Mouse (Mus musculus) G1E (cell line): Measurements from ENCODE around the gene Fam163b.

Source experiments
- CTCF ChIP-seq: IDR thresholded peaks from 2 replicates; pipeline ENCODE4 v1.5.1; 2012; ENCODE audit warnings: low read depth, low read length, inconsistent platforms, mixed read lengths
- GATA1 ChIP-seq: IDR thresholded peaks from 2 replicates; pipeline ENCODE4 v1.6.1; 2012; ENCODE audit warnings: borderline replicate concordance, low read length, inconsistent platforms, mixed read lengths
- POLR2AphosphoS5 ChIP-seq: IDR thresholded peaks from 2 replicates; pipeline ENCODE4 v1.6.1; 2012; ENCODE audit warnings: low read depth, low read length, inconsistent platforms; ENCODE audit not compliant: insufficient replicate concordance
- TAL1 ChIP-seq: conservative IDR thresholded peaks from 2 replicates; pipeline ENCODE4 v1.6.1; 2012; ENCODE audit warnings: low read depth, low read length, inconsistent platforms, mixed read lengths

DNA sequence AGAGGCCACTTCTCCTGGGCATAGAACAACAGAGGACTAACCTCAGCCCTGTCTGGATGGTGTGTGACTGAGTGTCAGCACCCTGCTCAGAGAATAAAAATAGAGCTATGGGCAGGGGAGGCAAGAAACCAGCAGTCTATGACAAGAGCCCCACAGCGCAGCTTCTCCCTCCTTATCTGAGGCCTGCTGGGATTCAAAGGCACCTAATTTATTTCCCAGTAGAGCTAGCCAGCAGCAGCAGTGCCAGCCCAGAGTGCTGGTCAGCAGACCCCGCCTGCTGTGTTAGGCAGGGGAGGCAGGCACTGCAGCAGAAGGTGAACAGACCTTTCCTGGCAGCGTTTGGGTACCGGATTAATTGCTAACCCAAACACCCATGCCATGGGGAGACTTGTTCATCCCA lies 39.6 kb upstream of the Fam163b start:
- TF ChIP-seq CTCF (no peak), TAL1 (no peak), GATA1 (no peak), POLR2AphosphoS5 (no peak)
